Mouse (Mus musculus) CH12F3 (cell line): ENCODE results near the gene Stil.
"Not testable (repeated sequence)": the region's sequence is repeated elsewhere in the genome, so short reads cannot be mapped to it uniquely, and the experiment has no call there.

Experiments used
- in situ Hi-C: fragments of 300-500 bp; cut with MboI; formaldehyde crosslinking; loops from 2 replicates; pipeline ENCODE4 v1.14.3; 2020; ENCODE audit warnings: low sequenced_read_pairs

Stil gene

DNA sequence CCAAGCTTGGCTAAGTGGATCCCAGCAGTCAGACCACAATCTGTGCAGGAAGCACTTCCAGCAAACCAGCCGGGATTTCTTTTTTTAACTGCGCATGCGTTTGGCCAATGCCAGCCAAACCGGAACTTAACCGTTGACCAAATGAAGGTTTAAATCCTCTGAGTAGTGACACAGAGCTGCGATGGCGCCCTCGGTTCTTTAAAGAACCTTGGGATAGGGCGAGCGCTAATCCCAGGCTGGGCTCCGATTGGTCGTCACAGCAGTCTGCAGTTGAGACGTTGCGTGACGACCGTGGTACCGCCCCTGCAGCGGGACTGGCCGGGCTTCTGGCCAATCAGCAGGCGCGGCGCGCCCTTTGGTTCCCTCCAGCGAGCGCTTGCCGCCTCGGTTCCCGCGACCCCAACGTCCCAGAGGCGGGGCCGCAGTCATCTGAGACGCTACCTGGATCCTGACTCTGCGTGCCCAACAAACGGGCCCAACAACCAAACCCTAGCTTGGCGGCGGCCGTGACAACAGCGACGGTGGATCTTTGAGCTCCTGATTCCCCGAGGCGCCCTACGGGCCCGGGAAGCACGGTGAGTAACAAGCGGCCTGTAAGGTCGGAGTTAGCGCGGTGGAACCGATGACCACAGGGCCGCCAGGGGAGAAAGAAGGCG, at the start of gene Stil:
Stil (plus strand) TSS at position 387 of the 656 bp plus-strand sequence.
- in situ Hi-C loops: no loop called here

DNA sequence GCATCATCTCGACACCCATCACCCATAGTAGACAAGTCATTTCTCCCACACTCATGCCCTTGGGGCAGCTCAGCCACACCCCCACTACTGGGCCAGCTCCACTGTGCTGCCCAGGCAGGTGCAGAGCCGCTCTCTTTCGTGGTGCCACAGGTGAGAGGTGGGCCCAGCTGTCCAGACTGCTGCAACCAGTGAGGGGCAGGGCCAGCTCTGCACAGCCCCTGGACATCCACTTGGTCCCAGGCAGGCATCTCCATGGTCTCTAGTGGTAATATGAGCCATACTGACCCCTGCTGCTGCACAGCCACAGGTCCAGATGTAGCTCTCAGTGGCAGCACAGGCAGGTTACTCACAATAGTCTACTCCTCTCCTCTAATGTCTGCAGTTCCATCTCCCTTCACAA, 46.8 kb upstream of the Stil start:
- in situ Hi-C loops: no loop called here

DNA sequence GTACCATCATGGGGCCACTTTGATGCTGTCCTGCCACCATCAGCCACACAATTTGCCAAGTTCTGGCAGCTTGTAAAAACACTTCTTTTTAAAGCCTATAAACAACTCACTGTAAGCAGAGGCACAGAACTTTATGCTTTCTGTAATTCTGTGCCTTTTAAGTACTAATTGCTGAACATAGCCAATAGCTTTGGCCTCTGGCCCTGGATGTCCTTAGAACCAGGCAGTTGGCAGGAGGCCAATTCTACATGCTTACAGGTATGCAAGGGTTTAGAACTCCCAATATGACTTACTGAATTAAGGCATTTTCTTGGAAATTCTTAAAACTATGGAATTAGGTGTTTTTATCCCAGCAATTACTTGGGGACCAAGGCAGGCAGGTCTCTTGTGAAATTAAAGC, 42.6 kb upstream of the Stil start:
- in situ Hi-C loops: no loop called here

DNA sequence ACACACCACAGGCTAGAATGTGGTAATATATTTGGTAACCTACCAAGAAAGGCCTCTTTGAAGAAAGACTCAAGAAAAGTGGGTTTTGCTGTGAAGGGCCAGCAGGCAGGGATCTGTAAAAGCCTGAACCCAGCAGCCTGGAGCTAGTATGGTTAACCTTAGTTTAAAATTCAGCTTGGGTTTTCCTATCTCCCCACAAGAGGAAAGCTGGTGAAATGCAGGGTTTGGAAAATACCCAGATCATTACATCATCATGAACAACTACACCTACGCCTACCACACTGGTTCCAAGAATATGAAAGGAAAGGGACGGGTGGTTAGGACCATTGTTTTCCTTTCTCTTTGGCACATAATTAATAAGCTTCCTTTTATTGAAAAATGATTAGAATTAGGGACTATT, 41.7 kb upstream of the Stil start:
- in situ Hi-C loops: no loop called here

DNA sequence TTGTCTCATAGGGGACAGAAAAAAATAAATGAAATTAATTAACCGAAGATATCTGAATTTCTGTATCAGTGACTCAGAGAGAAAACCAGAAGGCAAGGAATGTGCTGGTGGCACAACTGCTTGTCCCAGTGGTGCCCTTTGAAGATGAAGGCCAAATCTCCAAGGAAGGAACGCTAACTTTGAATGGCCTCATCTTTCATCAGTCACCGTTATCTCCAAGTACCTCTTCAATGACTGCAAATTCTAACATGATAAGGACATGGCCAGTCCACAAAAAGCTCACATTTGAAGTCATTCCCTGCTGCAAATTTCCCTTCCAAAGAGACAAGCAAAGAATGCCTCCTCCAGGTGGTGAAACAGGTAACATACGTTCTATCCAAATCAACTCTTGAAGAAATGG, 41.2 kb upstream of the Stil start:
- in situ Hi-C loops: no loop called here

DNA sequence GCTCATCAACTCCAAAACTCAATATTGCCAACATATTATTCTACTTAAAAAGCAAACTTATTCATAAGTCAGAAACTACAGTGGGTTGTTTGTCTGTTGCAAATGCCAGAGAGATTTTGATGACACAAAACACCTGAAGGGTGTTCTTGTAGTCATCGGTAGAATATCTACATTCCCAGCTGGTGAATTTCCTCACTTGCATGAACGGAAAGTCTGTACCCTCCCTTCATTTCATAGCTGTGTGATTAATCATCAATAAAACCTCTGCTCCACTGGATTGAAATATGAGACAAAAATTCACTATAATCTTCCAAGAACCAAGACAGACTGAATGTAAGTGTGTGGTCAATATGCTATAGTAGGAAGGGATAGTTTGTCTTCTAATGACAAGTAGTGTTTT, 40.4 kb upstream of the Stil start:
- in situ Hi-C loops: no loop called here

DNA sequence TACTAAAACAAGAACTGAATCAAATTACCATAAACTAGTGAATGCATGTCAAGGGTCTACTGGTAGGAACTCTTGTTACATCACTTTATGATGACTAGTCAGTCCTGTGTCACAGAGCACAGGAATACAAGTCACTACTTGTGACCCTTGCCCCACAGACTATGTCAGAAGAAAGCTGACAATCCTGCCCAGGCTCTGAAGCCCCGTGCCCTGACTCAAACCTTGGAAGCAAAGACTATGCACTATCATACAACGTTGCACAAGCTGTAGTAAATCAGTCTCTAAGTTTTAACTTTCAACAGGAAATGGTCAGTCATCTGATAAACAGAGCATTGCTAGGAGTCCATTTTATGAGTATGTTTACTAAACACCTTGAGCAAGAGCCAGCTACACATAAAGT, 39.1 kb upstream of the Stil start:
- in situ Hi-C loops: not testable (repeated sequence)

DNA sequence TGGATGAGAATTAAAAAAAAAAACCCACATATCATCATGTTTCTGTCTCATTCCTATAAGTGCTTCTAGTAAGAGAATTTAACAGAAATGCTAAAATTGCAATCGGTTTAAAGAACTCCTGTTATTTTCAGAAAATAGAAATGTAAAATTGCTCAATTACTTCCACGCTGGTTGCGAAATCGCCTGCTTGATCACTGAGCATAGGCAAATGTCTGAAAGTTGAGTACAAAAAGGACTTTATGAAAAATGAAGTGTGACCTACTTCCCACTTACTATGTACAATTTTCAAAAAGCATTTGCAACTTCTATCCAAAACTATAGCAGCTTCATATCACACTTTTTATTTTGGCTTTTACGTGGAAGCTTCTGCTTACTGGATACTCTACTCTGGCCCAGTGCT, 29.2 kb upstream of the Stil start:
- in situ Hi-C loops: no loop called here

DNA sequence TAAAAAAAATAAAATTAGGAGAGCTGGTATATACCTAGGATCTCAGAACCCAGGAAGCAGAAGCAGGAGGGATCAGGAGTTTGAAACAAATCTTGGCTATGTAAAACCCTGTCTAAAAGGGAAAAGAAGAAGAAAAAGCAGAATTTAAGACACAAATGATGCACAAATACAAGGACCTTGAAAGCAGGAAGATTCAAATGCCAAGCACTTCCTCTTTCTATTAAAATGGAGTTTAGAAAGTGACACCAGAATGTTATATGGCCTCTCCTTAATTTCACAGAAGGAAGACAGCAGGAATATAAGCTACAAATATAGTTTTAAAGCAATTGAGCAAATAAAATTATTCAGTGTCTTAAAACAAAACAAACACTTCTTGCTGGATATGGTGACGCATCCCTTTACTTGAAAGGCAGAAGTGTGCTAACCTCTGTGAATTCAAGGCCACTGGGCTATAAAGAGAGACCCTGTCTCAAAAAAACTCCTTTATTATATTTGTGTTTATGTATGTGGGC, 26.7 kb upstream of the Stil start:
- in situ Hi-C loops: no loop called here

DNA sequence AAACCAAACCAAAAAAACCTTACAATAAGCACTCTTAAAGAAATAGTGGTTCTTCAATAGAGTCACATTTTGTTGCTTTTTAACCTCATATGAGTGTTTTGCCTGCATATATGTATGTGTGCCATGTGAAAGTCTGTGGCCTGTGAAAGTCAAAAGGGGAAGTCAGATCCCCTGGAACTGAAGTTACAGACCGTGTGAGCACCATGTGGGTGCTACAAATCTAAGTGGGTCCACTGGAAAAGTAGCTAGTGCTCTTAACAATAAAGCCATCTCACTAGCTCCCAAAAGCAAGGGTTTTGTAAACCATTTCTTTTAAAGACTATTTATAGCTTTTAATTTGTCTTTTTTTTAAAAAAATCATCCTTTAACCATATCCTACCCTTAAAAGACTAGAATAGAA, 17.3 kb upstream of the Stil start:
- in situ Hi-C loops: no loop called here

DNA sequence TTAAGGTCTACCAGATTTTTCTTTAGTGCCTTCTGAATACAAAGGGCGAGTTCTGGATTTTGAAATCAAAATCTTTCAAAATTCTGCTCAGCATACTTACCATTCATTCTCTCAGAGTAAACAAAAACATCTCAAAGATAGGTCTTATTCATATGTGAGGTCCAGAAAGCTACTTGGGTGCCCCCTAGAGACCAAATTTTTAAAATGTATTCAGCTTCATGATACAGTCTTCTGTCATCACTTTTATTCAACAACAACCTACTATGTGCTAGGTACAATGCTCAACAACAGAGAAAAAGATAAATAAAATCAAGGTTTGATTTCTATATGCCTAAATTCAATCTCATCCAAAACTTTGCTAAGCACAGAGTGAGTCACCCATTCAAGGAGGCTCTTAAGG, 16.9 kb upstream of the Stil start:
- in situ Hi-C loops: no loop called here

DNA sequence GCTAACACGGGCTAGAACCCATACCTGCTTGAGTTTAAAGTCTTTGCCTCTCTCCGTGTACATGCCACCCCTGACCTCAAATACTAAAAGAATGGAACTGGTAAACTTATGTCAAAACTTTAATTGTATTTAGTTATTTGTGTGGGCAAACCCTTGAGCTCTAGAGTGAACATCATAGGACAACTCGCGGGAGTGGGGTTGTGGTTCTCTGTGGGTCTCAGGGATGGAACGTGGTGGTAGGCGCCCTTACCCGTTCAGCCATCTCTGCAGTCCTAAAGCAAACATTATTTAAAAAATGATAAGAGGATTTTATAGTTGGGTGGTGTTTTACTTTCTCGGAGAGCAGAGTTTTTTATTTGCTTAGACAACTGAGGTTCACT, 13.8 kb upstream of the Stil start:
- in situ Hi-C loops: no loop called here

DNA sequence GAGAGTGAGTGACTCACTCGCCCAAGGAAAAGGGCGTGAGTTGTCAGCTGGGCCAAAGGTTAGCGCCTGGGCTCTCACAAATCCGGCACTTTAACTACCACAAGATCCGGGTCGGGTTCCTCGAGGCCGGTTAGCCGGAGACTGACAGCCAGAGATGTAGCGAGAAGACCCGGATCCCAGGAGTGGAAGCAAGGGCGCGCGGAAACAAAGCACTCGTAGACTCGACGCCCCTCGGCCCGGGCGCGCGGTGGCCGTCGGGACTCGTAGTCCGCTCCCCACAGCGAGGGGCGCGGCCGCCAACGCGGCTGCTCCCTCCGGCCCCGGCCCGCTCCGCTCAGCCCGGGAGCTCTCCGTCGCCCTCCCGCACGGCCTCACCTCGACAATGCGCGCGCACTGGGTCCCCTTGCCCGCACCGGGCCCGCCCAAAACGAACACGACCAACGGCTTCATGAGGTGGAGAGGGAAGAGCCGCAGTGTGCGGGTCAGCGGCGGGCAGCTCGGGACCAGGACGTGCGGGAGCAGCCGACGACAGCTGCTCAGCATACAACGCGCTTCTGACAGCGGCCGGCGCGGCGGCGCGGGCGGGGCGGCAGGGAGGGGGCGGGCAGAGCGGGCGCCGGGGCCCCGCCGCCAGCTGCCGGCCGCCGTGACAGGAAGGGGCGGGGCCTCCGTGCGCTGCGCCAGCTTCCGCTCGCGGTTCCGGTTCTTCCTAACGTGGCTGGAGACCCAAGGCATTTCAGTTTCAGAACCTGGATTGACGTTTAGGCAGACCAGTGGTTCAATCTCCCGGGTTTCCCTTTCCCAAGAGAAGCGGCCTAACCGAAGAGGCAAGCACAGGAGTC, 13.1 kb upstream of the Stil start, which contains the start of gene Cmpk1:
Cmpk1 (minus strand) TSS at position 651 of the 842 bp plus-strand sequence.
- in situ Hi-C loops: no loop called here

DNA sequence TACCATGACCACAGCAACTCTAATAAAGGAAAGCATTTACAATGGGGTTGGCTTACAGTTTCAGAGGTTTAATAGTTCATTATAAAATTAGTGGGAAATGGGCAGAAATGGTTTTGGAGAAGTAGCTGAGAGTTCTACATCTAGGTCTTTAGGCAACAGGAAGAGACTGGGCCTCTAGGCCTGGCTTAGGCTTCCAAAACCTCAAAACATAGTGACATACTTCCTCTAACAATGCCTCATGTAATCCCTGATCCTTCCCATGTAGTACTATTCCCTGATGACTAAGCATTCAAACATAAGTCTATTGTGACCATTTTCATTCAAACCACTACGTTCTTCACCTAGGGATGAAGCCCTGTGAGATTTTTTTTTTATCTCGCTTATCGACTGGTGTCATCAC, 5.7 kb upstream of the Stil start:
- in situ Hi-C loops: no loop called here

DNA sequence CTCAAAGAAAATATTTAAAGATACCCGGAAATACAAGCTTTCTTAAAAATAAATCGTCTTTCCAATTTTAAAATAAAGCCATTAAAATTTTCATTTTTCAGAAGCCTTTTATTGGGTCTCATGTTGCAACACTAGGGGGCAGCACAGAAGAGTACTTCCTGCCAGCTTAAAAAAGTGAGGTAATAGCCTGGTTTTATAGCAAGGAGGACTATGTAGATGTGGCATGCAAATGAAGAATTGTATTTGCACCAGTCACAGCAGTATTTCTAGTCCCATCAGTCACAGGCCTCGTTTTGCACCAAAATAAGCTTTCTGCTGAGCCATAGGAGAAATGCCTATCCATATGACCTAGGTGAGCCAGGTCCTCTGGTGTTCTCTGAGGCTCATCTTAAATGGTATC, 2.9 kb upstream of the Stil start:
- in situ Hi-C loops: no loop called here

DNA sequence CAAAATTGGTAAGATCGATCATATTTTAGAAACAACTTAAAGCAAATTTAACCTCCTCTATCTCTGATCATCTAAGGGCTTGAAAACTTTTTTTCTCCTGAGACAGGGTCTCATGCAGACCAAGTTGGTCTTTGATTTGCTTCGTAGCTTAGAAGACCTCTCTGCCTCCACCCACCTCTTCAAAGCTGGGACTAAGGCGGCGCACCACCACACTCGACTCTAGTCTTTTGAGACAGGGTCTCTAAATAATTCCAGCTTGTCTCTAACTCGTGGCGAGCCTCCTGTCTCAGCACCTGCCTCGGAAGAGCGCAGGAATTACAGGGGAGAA, 550 bp upstream of the Stil start:
- in situ Hi-C loops: no loop called here

DNA sequence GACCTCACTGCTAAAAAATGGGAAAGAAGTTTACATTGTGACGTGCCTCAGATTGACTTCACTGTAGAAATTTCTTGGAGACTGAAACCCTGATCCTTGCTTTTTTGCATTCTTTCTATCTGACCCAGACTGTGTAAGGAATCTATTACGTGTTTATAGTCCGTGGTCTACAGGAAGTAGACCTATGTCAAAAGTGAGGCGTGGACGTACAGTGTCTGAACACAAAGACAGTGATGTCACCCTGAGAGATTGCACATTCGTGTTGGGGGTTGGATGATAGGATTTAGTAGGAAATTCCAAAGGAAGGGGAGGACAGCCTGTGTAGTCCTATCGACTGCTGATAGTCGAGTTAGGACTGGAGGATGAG, 453 bp downstream of the Stil start:
- in situ Hi-C loops: no loop called here

DNA sequence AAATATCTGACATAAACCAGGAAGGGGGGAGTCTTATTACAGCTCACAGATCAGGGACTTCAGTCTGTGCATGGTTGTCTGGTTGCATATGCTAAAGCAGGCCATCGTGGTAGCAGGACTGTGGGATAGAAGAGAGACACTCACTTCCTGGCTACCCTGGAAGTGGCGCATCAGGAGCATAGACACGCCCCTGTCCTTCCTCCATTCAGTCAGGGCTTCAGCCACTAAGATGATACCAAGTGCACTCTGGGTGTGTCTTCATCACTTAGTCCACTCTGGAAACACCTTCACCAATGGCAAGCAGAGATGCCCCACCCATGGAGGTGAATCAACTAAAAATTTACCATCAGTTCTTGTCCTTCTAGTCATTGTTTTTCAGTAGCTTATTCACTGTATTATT, 14.3 kb downstream of the Stil start:
- in situ Hi-C loops: no loop called here

DNA sequence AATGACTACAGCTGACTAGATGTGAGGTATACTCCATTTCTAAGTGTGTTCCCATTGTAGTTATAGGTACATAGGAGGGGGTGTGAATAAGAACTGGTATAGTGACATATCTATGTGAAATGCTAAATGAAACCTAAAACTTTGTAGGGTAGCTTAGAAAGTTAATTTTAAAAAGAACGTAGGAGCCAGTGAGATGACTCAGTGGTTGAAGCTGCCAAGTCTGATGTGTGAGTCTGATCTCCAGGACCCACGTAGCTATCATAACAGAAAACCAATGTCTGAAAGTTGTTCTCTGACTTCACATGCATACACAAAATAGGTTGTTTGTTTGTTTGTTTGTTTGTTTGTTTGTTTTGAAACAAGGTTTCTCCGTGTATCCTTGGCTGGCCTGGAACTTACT, 20.0 kb downstream of the Stil start:
- in situ Hi-C loops: no loop called here

DNA sequence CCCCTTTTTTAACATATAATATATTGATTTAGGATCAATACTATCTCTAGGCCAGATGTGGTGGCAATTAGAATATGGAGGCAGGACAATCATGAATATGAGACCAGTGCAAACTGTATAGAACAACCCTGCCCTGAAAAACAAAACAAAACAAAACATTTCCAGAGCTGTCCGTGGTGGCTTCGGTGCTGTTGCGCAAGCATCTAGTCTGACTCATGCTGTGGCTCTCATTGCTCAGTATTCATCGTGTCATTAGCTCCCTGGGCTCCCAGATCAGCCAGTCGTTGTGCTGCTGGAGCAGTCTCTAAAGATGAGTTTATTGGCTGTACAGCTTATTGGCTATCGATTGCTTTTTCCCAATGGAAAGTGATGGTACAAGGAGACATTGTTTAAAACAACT, 35.1 kb downstream of the Stil start:
- in situ Hi-C loops: no loop called here

DNA sequence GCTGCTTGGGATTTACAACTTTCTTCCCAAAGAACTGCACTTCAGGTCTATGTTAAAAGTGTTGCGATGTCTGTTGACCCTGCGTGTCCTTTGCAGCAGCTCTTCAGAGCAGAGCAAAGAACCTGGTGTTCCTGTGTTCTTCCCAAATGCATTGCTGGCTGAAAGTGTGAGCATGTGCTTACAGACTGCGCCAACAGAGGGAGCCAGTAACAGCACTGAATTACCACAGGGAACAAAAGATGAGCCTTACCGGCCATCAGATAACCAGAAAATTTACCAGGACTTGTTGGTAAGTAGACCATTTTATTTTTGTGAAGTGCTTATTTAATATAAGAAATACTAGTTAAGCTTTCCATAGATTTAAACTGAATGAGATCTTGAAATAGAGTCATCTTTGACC, 38.3 kb downstream of the Stil start:
- in situ Hi-C loops: no loop called here

DNA sequence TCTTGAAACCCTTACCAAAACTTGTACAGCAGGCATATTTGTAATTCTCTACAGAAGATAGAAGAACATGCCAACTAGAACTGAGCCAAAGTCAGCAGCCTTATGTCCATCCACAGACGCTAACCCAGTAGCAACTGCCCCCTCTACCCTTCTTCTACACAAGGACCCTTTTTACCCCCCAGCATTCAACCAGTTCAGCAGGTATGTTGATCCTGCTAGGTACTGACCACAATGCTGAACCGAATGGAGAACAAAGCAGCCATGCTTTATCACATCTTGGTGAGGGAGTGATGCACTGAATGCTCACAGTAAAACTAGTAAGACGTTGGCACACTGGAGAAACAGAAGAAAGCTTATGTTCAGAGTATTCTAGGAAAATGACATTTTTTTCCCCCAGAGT, 45.7 kb downstream of the Stil start:
- in situ Hi-C loops: no loop called here

DNA sequence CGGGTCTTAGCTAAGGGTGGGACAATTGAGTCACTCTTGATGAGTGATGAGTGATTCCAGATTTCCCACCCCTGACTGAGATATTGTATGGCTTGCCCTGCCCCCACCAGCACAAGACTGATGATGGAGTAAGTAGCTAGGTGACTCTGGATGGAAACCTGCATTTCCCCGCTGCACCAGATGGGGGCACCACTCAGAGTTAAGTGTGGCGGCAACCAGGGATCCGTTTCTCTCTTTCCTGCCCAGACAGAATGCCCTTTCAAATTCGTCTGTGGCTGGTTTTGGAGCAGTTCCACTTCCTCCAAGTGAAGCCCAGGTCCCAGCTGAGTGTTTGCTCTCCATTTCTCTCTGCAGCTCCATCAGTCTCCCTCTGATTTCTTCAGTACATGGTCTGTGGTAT, 47.8 kb downstream of the Stil start:
- in situ Hi-C loops: no loop called here
